Mouse (Mus musculus) retina, adult 2 months (tissue): ENCODE measurements around the gene Cfap298.

ENCODE experiments used
- DNase-seq: peaks from one replicate; pipeline ENCODE4 v3.0.0-alpha.2; 2012; ENCODE audit warnings: low read depth, low spot score

Gene Cfap298

GRCm38 (mm10) chr16:90911766-90912165, 23.1 kb downstream of the Cfap298 start:
- DNase-seq, result no peak

- no peak for DNase-seq
These were observed 23.9 kb downstream of the Cfap298 start for GRCm38 (mm10) chr16:90910855-90911533.

- no peak for DNase-seq
These were observed 27.7 kb downstream of the Cfap298 start for GRCm38 (mm10) chr16:90907250-90907649.

- DNase-seq, result no peak
These were observed 31.6 kb downstream of the Cfap298 start for GRCm38 (mm10) chr16:90903300-90903699.

- DNase-seq, result no peak
These were observed 33.5 kb downstream of the Cfap298 start for GRCm38 (mm10) chr16:90901364-90901763.

- DNase-seq, result no peak
These were observed 35.4 kb downstream of the Cfap298 start for GRCm38 (mm10) chr16:90899498-90899897.

GRCm38 (mm10) chr16:90897651-90898050, 37.3 kb downstream of the Cfap298 start:
- no peak for DNase-seq

GRCm38 (mm10) chr16:90893792-90894191, 41.1 kb downstream of the Cfap298 start:
- no peak for DNase-seq

GRCm38 (mm10) chr16:90893019-90893418, 41.9 kb downstream of the Cfap298 start:
- no peak for DNase-seq

- no peak for DNase-seq
These were observed 42.8 kb downstream of the Cfap298 start for GRCm38 (mm10) chr16:90892081-90892480.

GRCm38 (mm10) chr16:90891601-90892000, 43.3 kb downstream of the Cfap298 start:
- no peak for DNase-seq

GRCm38 (mm10) chr16:90890683-90891082, 44.2 kb downstream of the Cfap298 start:
- no peak for DNase-seq

- DNase-seq, result no peak
These were observed 48.9 kb downstream of the Cfap298 start for GRCm38 (mm10) chr16:90885781-90886565.

- no peak for DNase-seq
These were observed 49.6 kb downstream of the Cfap298 start for GRCm38 (mm10) chr16:90885351-90885750.

GRCm38 (mm10) chr16:90882501-90882977, 52.4 kb downstream of the Cfap298 start:
- DNase-seq, result no peak

- DNase-seq, result no peak
These were observed 56.6 kb downstream of the Cfap298 start for GRCm38 (mm10) chr16:90878135-90878860.
